Mouse (Mus musculus): ENCODE results near the gene Gab2.
"Not testable (repeated sequence)": the region's sequence is repeated elsewhere in the genome, so short reads cannot be mapped to it uniquely, and the experiment has no call there.

Gene Gab2

DNA sequence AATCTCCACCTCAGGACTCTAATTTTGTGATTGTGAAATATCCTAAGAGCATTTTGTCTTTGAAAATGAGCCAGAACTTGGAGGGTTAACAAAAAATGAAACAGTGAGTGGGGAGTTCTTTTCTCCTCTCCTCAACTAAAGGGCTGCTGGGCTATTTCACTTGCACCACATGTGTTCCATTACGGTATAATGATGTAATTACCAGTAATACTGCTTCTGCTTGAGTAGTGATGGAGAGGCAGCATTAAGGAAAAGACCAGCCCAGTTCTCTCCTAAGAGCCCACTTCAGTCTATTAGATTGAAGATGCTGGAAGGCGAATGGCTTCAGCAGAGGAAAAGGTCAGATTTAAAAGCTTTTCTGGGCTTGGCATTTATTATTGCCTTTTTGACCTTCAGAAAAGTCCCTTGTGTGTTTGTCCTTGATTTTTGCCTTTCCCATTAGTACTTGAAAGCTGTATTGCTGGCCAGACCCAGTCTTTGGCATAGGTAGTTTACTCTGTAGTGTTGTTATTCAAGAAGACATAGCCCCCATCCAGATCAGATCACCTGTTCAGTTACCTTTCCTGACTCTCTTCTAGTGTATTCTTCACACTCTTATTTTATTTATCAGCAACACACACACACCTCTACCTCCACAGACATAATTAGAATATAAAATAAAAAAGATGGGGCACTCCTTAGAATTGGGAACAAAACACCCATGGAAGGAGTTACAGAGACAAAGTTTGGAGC is 69.9 kb downstream of the Gab2 start:
- no peak for DNase-seq

DNA sequence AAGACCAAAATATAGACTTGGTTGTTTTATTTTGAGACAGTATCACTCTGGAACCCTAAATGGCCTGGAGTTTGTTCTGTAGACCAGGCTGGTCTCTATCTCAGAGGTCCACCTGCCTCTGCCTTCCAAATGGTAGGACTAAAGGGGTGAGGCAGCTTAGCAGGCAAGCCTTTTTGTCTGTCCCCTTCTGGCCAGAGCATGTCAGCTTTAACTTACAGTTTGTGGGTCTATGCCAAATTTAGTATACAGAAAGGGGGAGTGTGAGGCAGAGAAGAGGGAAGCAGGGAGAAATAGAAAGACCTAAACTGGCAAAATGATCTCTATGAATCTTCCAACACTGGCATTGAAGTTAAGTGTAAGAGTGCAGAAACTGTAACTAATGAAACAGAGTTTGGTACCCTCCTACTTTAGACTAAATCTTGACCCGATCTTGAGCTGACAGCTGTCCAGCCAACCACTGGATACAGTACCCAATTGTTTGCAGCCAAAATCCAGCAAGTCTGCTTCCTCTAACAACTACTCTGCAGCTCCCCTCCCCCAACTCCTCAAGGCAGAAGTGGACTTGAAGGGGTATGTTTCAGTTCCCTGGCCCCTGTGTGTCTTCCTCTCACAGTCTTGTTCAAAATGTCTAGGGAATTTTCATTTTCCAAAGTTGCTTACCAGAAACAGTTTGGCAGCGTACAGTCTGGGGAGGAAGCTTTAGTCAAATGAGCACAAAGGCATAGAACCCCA is 73.5 kb downstream of the Gab2 start:
- DNase-seq, result peak; percentile 4 to 31

DNA sequence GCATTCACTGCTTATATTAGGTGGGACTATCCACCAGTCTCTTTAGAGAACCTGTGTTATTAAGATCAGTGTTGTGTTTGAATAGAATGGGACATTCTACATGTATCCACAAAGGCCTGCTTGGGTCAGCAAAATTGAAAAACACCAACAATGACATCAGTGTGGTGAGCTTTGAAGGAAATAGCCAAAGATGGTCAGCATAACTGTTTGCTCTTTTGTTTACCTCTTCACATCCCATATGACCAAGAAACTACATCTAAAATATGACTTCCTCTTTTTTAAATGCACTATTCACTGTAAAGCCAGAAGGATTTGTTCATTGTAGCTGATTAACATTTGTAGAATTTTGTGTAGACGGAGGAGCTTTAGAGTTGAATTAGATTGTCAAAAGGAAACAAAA is 82.9 kb downstream of the Gab2 start:
- DNase-seq, result no peak

DNA sequence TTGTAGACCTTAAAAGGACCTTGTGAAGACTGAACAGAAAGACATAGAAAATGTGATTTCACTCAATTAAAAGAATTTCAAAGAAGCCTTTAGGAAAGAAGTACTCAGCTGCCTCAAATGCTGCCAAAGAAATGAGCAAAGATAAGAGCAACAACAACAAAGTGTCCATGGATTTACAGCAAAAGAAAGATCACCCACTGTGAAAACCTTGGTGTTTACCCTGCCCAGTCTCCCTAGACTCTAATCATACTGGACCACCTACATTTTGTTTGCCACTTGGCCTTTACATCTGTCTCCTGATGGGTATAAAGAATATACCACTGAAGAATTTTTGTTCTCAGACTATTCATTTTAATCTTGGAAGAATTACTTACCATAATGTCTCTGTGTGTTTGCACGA is 89.7 kb downstream of the Gab2 start:
- no peak for DNase-seq

DNA sequence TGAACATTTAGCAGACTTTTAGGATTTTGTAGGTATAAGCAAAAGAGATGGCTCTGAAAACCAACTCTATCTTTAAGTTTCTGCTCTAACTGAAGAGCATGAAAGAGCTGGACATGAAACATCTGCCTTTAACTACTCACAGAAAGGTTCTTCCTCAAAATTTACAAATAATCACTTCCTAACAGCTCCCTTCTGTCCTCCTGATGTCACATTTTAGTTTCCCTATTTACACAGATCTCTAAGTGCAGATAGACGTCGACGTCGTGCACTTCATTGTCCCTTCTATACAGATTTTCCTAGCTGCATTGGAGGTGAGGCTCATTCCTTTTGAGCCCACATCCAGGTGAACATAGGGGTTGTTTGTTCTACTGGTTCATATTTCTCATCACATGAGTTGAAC is 90.3 kb downstream of the Gab2 start:
- no peak for DNase-seq

DNA sequence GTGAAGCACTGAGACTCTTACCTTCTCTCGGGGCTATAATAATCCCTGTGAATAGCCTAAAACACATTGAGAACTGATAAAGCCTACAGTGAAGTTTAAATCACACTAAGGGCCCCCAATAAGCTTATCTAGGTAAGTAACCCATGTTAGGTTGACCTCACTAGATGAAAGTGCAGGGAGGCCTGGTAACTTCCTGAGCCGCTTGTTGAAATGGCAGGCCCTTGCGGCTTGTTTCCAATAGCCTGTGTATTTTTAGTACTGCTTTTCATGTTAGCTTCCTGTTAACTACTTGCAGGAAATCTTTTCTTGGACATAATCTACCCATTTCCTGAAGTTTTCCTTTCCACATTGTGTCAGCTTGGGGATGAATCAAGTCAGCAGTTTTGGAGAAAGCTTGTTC is 90.7 kb downstream of the Gab2 start:
- no peak for DNase-seq

GRCm38 (mm10) chr7:97181931-97182330 is 100.5 kb downstream of the Gab2 start:
- DNase-seq, result no peak

DNA sequence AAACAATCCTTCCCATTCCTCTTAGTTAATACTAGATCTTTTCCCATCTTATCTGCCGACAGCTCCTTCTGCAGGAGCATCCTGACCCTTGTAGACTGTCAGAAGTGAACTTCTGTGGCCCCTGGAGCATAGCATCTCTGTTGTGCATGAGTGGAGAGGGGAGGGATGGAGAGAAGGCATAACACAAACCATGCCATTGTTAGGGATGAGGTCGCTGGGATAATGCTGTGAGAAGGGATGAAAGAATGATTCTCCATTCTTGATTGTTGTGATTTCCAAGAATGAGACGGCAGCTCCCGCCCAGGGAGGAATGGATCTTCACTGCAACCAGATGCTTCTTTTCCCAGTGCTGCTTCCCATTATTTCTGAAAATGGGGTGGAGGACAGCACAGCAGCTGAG is 102.0 kb downstream of the Gab2 start:
- no peak for DNase-seq

DNA sequence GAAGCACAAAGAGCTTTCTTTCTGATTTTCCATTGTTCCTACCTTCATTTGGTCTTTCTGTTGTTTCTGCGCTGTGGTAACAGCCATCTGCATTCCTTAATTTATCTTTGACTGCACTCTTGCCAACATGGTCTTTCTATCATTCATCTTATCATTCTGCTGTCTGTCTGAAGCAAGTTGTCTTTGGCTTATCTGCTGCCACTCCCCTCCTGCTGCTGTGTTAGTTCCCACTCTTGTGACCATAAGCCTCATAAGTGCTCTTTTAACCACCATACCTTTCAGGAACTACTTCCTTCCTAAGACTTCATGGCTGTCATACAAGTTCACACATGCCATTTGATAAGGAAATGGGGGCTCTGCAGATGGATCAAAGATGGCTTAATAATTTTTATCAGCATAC is 102.6 kb downstream of the Gab2 start:
- no peak for DNase-seq

DNA sequence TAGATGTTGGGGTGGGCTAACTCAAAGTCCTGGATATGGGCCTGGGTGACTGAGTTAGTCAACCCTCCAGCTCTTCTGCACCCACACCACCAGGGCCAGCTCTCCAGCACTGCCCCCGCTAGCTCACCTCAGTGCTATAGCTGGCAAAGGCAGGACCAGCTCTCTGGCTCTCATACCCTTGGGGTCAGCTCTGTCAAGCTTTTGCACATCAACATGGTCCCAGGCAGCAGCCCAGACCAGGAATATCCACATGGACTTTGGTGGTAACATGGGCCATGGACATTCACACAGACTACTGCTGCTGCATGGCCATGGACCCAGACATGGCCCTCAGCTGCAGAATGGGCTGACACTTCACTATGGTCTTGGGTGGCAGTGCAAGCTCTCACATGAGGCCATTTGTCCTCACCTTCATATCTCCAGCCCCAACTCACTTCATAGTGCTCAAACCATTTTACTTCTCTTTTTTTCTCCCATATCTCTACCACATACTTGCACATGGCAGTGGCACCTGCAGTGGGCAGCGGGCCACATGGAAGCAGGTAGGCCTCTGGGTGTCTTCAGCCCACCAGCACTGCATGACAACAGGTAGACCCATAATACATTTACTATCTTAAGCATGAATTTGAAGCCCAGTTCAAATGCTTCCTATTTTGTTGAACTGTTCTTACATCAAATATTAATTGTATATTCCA is 106.1 kb downstream of the Gab2 start:
- no peak for DNase-seq

GRCm38 (mm10) chr7:97189116-97189515 is 107.7 kb downstream of the Gab2 start:
- no peak for DNase-seq

- DNase-seq, result no peak
Measured at GRCm38 (mm10) chr7:97203907-97204306, 122.5 kb downstream of the Gab2 start.

DNA sequence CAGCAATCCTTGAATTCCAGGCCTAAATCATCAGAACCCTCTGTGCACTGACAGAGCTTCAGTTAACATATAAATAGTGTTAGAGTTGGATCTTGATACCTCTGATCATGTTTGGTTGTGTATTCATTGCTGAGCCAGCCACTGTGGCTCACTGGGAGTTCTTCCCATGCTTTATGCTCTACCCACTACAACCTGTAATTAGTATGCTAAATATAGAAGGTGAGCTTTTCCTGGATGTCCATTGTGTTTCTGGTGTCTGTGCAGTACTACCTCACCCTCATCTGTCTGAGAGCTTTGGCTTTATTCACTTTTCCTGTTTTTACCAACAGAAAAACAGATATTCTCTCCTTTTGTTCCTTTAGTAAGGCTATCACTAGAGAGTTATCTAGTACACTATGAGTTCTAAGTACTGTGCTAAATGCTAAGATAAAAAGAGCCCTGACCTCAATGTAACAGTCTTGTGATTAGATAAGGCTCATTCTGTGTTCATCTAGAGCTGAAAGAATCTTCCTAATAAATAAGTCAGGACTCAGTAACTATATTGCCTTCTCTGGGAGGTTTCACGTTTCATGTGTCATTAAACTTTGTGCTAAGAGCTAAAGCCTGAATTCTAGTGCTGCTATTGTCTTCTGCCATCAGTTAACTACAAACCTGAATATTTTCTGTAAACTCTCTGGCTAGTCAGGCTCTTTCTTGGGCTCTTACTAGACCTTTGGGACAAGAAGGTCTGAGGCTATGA is 127.6 kb downstream of the Gab2 start:
- DNase-seq, result no peak

- DNase-seq, result no peak
Measured at GRCm38 (mm10) chr7:97210064-97210685, 128.8 kb downstream of the Gab2 start.

- DNase-seq, result no peak
Measured at GRCm38 (mm10) chr7:97211117-97211516, 129.7 kb downstream of the Gab2 start.

GRCm38 (mm10) chr7:97223836-97224235 is 142.4 kb downstream of the Gab2 start:
- no peak for DNase-seq

GRCm38 (mm10) chr7:97245261-97245949 is 164.0 kb downstream of the Gab2 start:
- DNase-seq, result no peak

DNA sequence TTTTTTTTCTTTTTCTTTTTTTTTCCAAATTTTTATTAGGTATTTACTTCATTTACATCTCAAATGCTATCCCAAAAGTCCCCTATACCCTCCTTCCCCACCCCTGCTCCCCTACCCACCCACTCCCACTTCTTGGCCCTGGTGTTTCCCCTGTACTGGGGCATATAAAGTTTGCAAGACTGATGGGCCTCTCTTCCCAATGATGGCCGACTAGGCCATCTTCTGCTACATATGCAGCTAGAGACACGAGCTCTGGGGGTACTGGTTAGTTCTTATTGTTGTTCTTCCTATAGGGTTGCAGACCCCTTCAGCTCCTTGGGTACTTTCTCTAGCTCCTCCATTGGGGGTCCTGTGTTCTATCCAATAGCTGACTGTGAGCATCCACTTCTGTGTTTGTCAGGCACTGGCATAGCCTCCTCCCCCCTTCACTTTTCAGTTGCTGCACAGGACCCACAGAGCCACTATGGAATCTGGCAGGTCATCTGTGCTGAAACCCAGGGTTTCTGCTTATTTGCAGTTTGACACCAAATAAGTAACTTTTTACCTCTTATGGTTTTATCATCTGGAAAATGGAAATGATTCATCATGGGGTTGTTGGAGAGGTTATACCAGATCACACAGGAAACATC is 164.7 kb downstream of the Gab2 start:
- DNase-seq, result not testable (repeated sequence)

GRCm38 (mm10) chr7:97247661-97248060 is 166.3 kb downstream of the Gab2 start:
- DNase-seq, result no peak

- no peak for DNase-seq
Measured at GRCm38 (mm10) chr7:97248136-97248535, 166.8 kb downstream of the Gab2 start.

GRCm38 (mm10) chr7:97251638-97252037 is 170.3 kb downstream of the Gab2 start:
- DNase-seq, result no peak

DNA sequence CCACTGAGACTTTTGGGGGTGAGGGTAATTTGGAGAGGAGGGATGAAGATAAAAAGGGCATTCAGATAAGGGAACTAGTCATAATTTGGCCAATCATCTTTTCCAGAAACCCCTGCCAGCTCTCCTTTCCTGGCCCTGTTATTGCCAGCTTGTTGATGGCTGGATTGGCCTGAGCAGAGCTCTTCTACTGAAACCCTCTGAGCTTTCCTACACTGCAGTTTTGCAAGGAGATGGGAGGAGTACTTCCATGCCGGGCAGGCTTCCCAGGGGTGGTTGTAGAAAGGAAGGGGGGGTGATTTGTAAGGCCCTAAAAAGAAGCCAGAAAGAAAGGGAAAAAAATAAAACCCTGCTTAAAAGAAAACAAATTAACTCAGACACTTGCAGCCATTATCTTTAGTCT is 181.2 kb downstream of the Gab2 start:
- DNase-seq, result peak in 1 of 2 experiments; percentile 8
